Mouse (Mus musculus): ENCODE data around the gene a. TPM values are rescaled to one million over a fixed set of nuclear protein-coding genes. Genes with fewer than 3 reads are reported as not detected.

a gene
- polyA plus RNA-seq, 1 experiment from 2014 or later = 17.7 TPM

Other genes starting within 250 kb of the a start
- gene 1700003F12Rik, start 244.3 kb upstream of the a start, polyA plus RNA-seq (2014; fragmentation: Nextera tagmentation; extraction: Ambion mirVana) = 0.95 and 1.0 TPM in 2 replicates
- 0.19 and 0.20 TPM in 2 replicates for gene Actl10, start 239.6 kb upstream of the a start, polyA plus RNA-seq (2014; fragmentation: Nextera tagmentation; extraction: Ambion mirVana)
- gene Necab3, start 232.5 kb upstream of the a start, polyA plus RNA-seq (2014; fragmentation: Nextera tagmentation; extraction: Ambion mirVana) = 1.4 and 1.5 TPM in 2 replicates
- 8.9 and 10.9 TPM in 2 replicates for gene E2f1, start 221.5 kb upstream of the a start, polyA plus RNA-seq (2014; fragmentation: Nextera tagmentation; extraction: Ambion mirVana)
- 13.5 and 15.9 TPM in 2 replicates for gene Pxmp4, start 187.7 kb upstream of the a start, polyA plus RNA-seq (2014; fragmentation: Nextera tagmentation; extraction: Ambion mirVana)
- 0.91 and 1.2 TPM in 2 replicates for gene Zfp341, start 178.1 kb upstream of the a start, polyA plus RNA-seq (2014; fragmentation: Nextera tagmentation; extraction: Ambion mirVana)
- gene 4930519P11Rik, start 178.0 kb upstream of the a start, polyA plus RNA-seq (2014; fragmentation: Nextera tagmentation; extraction: Ambion mirVana) = 0.43 and 0.67 TPM in 2 replicates
- 12.8 and 13.7 TPM in 2 replicates for gene Chmp4b, start 139.7 kb upstream of the a start, polyA plus RNA-seq (2014; fragmentation: Nextera tagmentation; extraction: Ambion mirVana)
- gene Gm14214, start 21.4 kb upstream of the a start, polyA plus RNA-seq (2014; fragmentation: Nextera tagmentation; extraction: Ambion mirVana) = not detected in 2 replicates
- 72.8 and 119 TPM in 2 replicates for gene Raly, start 306 bp upstream of the a start, polyA plus RNA-seq (2014; fragmentation: Nextera tagmentation; extraction: Ambion mirVana)
- gene Eif2s2, start 101.5 kb downstream of the a start, polyA plus RNA-seq (2014; fragmentation: Nextera tagmentation; extraction: Ambion mirVana) = 152 and 153 TPM in 2 replicates
- gene Gm14226, start 226.9 kb downstream of the a start, polyA plus RNA-seq (2014; fragmentation: Nextera tagmentation; extraction: Ambion mirVana) = 10.2 and 13.0 TPM in 2 replicates